Mouse (Mus musculus): Measurements from ENCODE around the gene Retreg3.

DNA sequence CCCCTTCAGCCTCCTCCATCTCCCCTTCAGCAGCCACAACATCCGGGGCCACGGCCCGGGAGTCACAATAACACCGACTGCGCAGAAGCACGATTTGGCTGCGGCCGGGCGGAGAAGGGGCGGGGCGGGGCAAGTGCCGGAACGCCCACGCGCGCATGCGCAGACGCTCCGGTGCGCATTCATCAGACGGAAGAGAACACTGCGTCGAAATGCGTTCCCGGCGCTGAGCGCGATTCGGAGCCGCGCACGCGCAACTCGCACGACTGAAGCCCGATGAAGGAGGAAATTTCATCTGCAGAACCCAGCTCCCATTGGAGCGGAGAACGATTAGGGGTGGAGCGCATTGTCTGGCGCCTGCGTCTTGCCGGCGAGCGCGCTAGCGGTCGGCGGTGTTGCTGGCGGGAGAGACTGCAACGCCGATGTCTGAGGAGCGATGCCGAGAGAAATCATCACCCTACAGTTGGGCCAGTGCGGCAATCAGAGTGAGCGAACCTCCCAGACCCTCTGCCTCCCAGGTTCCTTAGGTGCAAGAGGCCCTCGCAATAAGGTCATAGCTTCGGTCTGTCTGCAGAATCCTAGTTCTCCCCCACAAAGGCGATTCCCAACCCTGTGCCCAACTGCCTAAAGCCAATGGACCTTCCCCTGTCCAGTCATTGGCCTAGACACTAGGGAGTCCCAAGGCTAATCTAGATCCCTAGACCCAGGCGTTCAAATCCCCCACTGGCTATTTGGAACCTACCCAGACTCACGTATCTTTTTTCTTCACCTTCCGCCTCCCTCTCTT lies at the start of gene Retreg3, which contains the start of gene Tubg1:
- no peak for TF ChIP-seq CTCF (IDR thresholded peaks at IDR 0.05; ENCODE audit: extremely low read depth, insufficient read length, insufficient replicate concordance, low read depth, low read length)
- peak; percentile 76; the same call in 1 of the 2 replicates for TF ChIP-seq POLR2A (IDR thresholded peaks at IDR 0.05; ENCODE audit: low read depth, low read length)
